Mouse (Mus musculus) lung, postnatal 0 days (tissue): Measurements from ENCODE around the gene Osm.

ENCODE experiments used
- CTCF ChIP-seq: IDR thresholded peaks from 2 replicates; pipeline ENCODE4 v1.5.1; 2016; ENCODE audit warnings: antibody characterized with exemption, mild to moderate bottlenecking
- EP300 ChIP-seq: IDR thresholded peaks from 2 replicates; pipeline ENCODE4 v1.6.1; 2016; ENCODE audit warnings: antibody characterized with exemption, mild to moderate bottlenecking, control low read depth

DNA sequence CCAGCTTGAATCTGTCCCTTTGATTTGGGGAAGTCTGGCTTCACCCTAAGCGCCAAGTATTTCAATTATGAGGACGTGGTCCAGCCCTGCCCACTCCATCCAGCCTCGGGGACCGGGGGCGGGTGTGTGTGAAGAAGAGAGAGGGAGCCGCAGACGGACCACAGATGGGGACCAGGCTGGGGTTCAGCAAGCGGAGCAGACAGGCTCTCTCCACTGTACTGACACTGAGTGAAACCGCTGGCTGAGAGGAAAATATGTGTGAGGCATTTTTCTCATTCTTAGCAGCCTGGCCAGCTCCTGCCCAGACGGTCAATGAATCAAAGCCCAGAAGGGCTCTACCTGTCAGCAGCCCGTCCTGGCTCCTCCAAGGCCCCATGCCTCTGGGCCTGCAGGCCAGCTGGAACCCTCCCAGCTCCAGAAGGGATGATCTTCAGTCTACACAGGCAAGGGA, 40.2 kb downstream of the Osm start:
- no peak for TF ChIP-seq CTCF
- TF ChIP-seq EP300, result no peak
